Mouse (Mus musculus) brain, embryonic 14.5 days (tissue): ENCODE measurements at regions not wholly inside any gene's neighbourhood (a gene's known extent, or its start where the extent isn't known, plus 50 kb on each side); places are given as distances from the start of the nearest gene placed in this dataset.

Experiments used
- CTCF ChIP-seq: fragments of 200-500 bp; IDR thresholded peaks from 2 replicates; pipeline ENCODE4 v1.5.1; 2012; ENCODE audit warnings: inconsistent platforms, mild to moderate bottlenecking, moderate library complexity, borderline replicate concordance; ENCODE audit not compliant: insufficient read depth, insufficient read length; ENCODE audit errors: extremely low read depth
- POLR2A ChIP-seq: fragments of 200-500 bp; IDR thresholded peaks from 2 replicates; pipeline ENCODE4 v1.6.1; 2012; ENCODE audit warnings: mild to moderate bottlenecking, inconsistent platforms, borderline replicate concordance; ENCODE audit not compliant: poor library complexity, insufficient read depth, insufficient read length, severe bottlenecking; ENCODE audit errors: extremely low read depth

GRCm38 (mm10) chr2:55920294-55920693, 484.5 kb downstream of the Kcnj3 start:
- TF ChIP-seq CTCF (0 out of 2 replicates have a peak, but pooled peaks have one; percentile 20), POLR2A (no peak)
